Mouse (Mus musculus): Measurements from ENCODE around the gene Armh3. TPM values are rescaled to one million over a fixed set of nuclear protein-coding genes. Genes with fewer than 3 reads are reported as not detected.
"Not testable (repeated sequence)": the region's sequence is repeated elsewhere in the genome, so short reads cannot be mapped to it uniquely, and the experiment has no call there.

The Armh3 gene
- polyA plus RNA-seq, 1 experiment from 2014 or later: 7.5 TPM

DNA sequence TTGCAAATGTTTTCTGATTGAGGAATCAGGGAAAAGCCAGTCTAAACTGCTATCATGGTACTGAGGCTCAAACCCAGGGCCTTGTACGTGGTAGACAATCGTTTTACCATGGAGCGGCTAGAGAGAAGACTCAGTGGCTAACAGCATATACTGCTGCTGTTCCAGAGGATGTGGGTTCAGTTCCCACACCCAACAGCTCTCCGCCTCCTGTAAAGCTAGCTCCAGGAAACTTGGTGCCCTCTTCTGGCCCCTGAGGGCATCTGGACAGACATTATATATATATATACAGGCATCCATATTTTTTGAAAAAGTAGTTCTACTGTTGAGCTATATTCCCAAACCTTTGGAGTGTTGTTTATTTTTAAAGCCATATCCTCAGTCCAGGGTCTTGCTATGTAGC is 190.6 kb downstream of the Armh3 start:
- Histone ChIP-seq H3K27ac (replicated peaks) (no peak overlapping the region), H3K27me3 (ENCODE audit: control insufficient read depth, insufficient read depth, low read length) (no peaks in the 10 kb centered on the region), H3K4me3 (ENCODE audit: low read depth, low read length) (no peak overlapping the region), H3K4me1 (replicated peaks; ENCODE audit: control insufficient read depth, insufficient read depth) (0 out of 2 replicates have a peak, but pooled peaks cover 3% of the 10 kb centered on the region), H3K36me3 (ENCODE audit: control insufficient read depth, insufficient read depth, low read length) (no peaks in the 10 kb centered on the region), H3K9ac (ENCODE audit: low read length) (no peak overlapping the region), H3K4me2 (replicated peaks; ENCODE audit: low read depth) (no peak overlapping the region), H3K9me3 (ENCODE audit: control insufficient read depth, low read length) (no peaks in the 10 kb centered on the region)
- 97% methylated on average over 4 of the region's 4 CpGs for WGBS
- ATAC-seq (ENCODE audit: low FRiP score, low TSS enrichment): no peak
- no peak for DNase-seq (ENCODE audit: low spot score)
- TF ChIP-seq EP300 (optimal IDR thresholded peaks at IDR 0.05) (no peak), CTCF (IDR thresholded peaks at IDR 0.05; ENCODE audit: low read depth) (no peak)

DNA sequence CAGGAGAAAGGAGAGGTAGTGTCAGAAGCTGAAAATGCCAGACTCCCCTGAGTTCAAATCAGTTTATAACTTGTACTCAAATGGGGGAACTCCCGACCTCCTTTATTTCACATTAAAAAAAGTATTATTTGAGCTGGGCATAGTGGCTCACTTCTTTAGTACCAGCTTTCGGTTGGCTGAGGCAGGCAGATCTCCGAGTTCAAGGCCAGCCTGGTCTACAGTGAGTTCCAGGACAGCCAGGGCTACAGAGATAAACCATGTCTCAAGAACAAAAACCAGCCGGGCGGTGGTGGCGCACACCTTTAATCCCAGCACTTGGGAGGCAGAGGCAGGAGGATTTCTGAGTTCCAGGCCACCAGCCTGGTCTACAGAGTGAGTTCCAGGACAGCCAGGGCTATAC is 192.5 kb downstream of the Armh3 start:
- ATAC-seq (ENCODE audit: low FRiP score, low TSS enrichment); H3K4me1 ChIP-seq (replicated peaks; ENCODE audit: control insufficient read depth, insufficient read depth); DNase-seq (ENCODE audit: low spot score); H3K27ac ChIP-seq (replicated peaks); H3K4me2 ChIP-seq (replicated peaks; ENCODE audit: low read depth); H3K9ac ChIP-seq (ENCODE audit: low read length); H3K36me3 ChIP-seq (ENCODE audit: control insufficient read depth, insufficient read depth, low read length); H3K9me3 ChIP-seq (ENCODE audit: control insufficient read depth, low read length); H3K4me3 ChIP-seq (ENCODE audit: low read depth, low read length); H3K27me3 ChIP-seq (ENCODE audit: control insufficient read depth, insufficient read depth, low read length): not testable (repeated sequence)
- 90% methylated on average over 6 of the region's 6 CpGs for WGBS

DNA sequence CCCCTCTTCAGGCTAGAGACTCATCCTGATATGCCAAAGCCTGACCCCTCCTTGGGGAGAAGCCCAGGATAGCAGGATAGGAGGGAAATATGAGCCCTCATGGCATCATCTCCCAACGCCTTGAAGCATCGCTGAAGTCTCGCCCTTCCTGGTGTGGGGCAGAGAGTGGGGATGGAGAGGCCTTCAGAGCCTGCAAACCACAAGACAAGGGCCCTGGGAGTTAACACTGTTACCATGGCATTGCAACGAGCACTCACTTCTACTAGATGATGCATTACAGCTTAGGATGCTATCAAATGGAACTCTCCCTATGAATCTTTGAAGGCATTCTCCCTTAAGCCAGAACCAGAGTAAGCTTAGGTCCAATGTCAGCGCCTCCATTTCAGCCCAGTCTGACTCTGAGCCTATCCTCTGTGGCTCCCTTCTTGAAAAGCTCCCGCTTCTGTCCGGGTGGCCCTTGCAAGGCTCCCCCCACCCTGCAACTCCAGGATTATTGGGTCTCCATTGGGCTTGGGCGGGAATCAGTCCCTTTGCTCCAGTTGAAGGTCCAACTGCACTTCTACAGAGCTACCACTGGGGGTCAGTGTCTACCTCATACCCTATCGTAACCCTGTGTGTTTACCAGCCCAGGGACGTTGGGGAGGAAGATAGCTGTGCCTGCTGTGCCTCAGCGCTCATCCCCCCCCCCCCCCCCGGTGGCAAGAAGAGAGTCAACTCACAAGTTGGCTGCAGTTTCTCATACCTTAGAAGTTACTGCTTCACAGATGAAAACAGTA is 193.5 kb downstream of the Armh3 start:
- Histone ChIP-seq H3K27me3 (ENCODE audit: control insufficient read depth, insufficient read depth, low read length) (no peaks in the 10 kb centered on the region), H3K36me3 (ENCODE audit: control insufficient read depth, insufficient read depth, low read length) (no peaks in the 10 kb centered on the region), H3K4me2 (replicated peaks; ENCODE audit: low read depth) (no peak overlapping the region), H3K4me1 (replicated peaks; ENCODE audit: control insufficient read depth, insufficient read depth) (no peaks in the 10 kb centered on the region), H3K27ac (replicated peaks) (no peak overlapping the region), H3K4me3 (ENCODE audit: low read depth, low read length) (no peak overlapping the region), H3K9me3 (ENCODE audit: control insufficient read depth, low read length) (no peaks in the 10 kb centered on the region), H3K9ac (ENCODE audit: low read length) (no peak overlapping the region)
- peak; percentile 29 for DNase-seq (ENCODE audit: low spot score)
- peak; percentile 60; the same call in 1 of the 2 replicates for ATAC-seq (ENCODE audit: low FRiP score, low TSS enrichment)
- WGBS: 28% methylated on average over 12 of the region's 12 CpGs
- peak; percentile 89 for TF ChIP-seq CTCF (IDR thresholded peaks at IDR 0.05; ENCODE audit: low read depth)
- no peak for TF ChIP-seq EP300 (optimal IDR thresholded peaks at IDR 0.05)

DNA sequence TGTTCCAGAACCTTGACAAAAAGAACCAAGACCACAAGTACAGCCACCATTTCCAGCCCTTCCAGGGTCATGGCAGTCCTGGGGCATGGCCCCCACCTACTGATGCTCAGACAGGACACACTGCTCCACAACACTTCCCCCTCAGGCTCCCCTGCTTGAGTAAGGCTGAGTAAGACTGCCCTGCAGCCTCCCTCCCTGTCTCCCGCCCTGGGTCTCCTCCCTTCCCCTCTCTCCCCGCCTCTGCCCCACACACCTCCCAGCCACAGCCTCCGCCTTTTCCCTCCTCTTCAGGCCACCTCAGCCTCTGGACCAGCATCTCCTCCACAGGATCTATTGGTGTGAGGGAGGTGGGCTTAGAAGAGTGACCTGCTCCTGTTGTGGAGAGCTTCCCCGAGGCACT is 194.9 kb downstream of the Armh3 start:
- Histone ChIP-seq H3K9ac (ENCODE audit: low read length) (no peak overlapping the region), H3K36me3 (ENCODE audit: control insufficient read depth, insufficient read depth, low read length) (no peaks in the 10 kb centered on the region), H3K9me3 (ENCODE audit: control insufficient read depth, low read length) (no peaks in the 10 kb centered on the region), H3K27ac (replicated peaks) (no peak overlapping the region), H3K4me3 (ENCODE audit: low read depth, low read length) (no peak overlapping the region), H3K4me2 (replicated peaks; ENCODE audit: low read depth) (no peak overlapping the region), H3K4me1 (replicated peaks; ENCODE audit: control insufficient read depth, insufficient read depth) (no peaks in the 10 kb centered on the region), H3K27me3 (ENCODE audit: control insufficient read depth, insufficient read depth, low read length) (no peaks in the 10 kb centered on the region)
- ATAC-seq (ENCODE audit: low FRiP score, low TSS enrichment) (peak; percentile 48; the same call in 1 of the 2 replicates), DNase-seq (ENCODE audit: low spot score) (no peak)
- WGBS: 27% methylated on average over 4 of the region's 4 CpGs
- no peak for TF ChIP-seq CTCF (IDR thresholded peaks at IDR 0.05; ENCODE audit: low read depth)
- no peak for TF ChIP-seq EP300 (optimal IDR thresholded peaks at IDR 0.05)

DNA sequence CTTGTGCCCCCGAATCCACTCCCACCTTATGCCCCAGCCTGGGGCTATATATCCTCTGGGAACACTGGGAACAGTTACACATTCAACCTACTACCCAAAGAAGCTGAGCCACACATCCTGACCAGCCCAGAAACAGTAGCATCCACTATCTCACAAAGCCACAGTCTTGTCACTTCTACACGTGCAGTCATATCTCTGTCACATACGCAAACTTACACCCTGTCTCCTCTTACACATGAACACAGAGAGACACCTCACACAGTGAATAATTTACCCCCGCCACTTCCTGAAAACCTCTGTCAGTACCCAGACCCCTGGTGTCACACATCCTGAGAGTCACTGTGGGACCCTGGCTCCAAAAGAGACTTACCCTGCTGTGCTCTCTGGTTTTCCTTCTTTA is 195.6 kb downstream of the Armh3 start:
- Histone ChIP-seq H3K4me1 (replicated peaks; ENCODE audit: control insufficient read depth, insufficient read depth) (no peaks in the 10 kb centered on the region), H3K9ac (ENCODE audit: low read length) (no peak overlapping the region), H3K4me2 (replicated peaks; ENCODE audit: low read depth) (no peak overlapping the region), H3K27ac (replicated peaks) (no peak overlapping the region), H3K4me3 (ENCODE audit: low read depth, low read length) (no peak overlapping the region), H3K27me3 (ENCODE audit: control insufficient read depth, insufficient read depth, low read length) (no peaks in the 10 kb centered on the region), H3K36me3 (ENCODE audit: control insufficient read depth, insufficient read depth, low read length) (no peaks in the 10 kb centered on the region), H3K9me3 (ENCODE audit: control insufficient read depth, low read length) (no peaks in the 10 kb centered on the region)
- ATAC-seq (ENCODE audit: low FRiP score, low TSS enrichment): no peak
- no peak for DNase-seq (ENCODE audit: low spot score)
- 69% methylated on average over 4 of the region's 4 CpGs for WGBS
- no peak for TF ChIP-seq CTCF (IDR thresholded peaks at IDR 0.05; ENCODE audit: low read depth)
- TF ChIP-seq EP300 (optimal IDR thresholded peaks at IDR 0.05): no peak

DNA sequence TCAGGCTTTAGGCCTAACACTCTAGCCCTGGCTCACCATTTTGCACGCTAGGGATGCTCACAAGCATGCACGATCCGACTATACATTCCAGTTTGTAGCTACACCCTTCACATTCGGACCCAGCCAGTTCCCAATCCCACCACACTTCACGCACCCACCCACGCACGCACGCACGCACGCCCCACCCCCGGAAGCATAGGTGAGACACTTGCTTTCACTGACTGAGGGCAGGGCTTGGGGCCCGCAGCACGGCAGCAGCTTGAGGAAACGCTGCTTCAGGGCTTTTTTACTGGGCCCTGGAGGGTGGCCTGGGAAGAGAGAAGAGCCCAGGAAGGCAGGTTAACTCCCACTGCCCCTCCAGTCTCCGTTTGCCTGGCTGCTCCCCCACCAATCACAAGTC is 201.4 kb downstream of the Armh3 start:
- Histone ChIP-seq H3K9ac (ENCODE audit: low read length) (no peak overlapping the region), H3K4me1 (replicated peaks; ENCODE audit: control insufficient read depth, insufficient read depth) (no peaks in the 10 kb centered on the region; the same call in 1 of the 2 replicates), H3K9me3 (ENCODE audit: control insufficient read depth, low read length) (no peaks in the 10 kb centered on the region), H3K27me3 (ENCODE audit: control insufficient read depth, insufficient read depth, low read length) (no peaks in the 10 kb centered on the region), H3K27ac (replicated peaks) (no peak overlapping the region), H3K4me2 (replicated peaks; ENCODE audit: low read depth) (no peak overlapping the region), H3K4me3 (ENCODE audit: low read depth, low read length) (no peak overlapping the region), H3K36me3 (ENCODE audit: control insufficient read depth, insufficient read depth, low read length) (no peaks in the 10 kb centered on the region)
- ATAC-seq (ENCODE audit: low FRiP score, low TSS enrichment): no peak
- no peak for TF ChIP-seq CTCF (IDR thresholded peaks at IDR 0.05; ENCODE audit: low read depth)
- no peak for TF ChIP-seq EP300 (optimal IDR thresholded peaks at IDR 0.05)
- 77% methylated on average over 15 of the region's 15 CpGs for WGBS
- no peak for DNase-seq (ENCODE audit: low spot score)
